Mouse (Mus musculus) testis, adult 2 months (tissue): ENCODE results near the gene Ckap5.

ENCODE experiments used
- CTCF ChIP-seq: fragments of 200-500 bp; IDR thresholded peaks from 2 replicates; pipeline ENCODE4 v1.5.1; 2012; ENCODE audit warnings: low read depth, mild to moderate bottlenecking, inconsistent platforms, low read length, moderate library complexity; ENCODE audit not compliant: control insufficient read depth, insufficient read depth, insufficient replicate concordance
- POLR2A ChIP-seq: fragments of 200-500 bp; IDR thresholded peaks from 2 replicates; pipeline ENCODE4 v1.6.1; 2012; ENCODE audit warnings: low read depth, mild to moderate bottlenecking, inconsistent platforms, low read length, moderate library complexity; ENCODE audit not compliant: control insufficient read depth

DNA sequence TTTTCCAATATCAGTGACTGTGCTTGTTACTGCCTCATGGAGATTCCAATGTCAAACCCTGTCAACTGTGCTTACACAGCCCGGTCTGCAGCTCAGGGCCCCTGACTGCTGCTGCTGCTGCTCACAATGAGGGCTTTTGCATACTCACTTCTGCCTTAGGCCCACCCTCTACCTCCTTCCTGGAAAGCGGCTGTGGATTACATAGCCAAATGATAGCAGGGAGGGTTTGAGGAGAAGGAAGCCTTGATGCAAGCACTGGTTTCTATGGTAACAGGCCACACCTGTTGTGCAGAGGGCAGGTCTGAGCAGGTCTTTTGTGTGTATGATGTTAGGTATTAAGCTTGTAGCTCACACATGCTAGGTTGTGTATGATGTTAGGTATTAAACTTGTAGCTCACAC is 141.2 kb downstream of the Ckap5 start:
- TF ChIP-seq CTCF (no peak), POLR2A (no peak)
